Mouse (Mus musculus) C2C12 (cell line): ENCODE results near the gene Utp3.

Experiments
- CTCF ChIP-seq: IDR thresholded peaks from one replicate; pipeline ENCODE4 v1.5.1; 2011; ENCODE audit not compliant: control insufficient read depth, insufficient read depth, insufficient read length
- MYOG ChIP-seq: IDR thresholded peaks from one replicate; pipeline ENCODE4 v1.6.1; 2011; ENCODE audit not compliant: control insufficient read depth, insufficient read length; ENCODE audit errors: extremely low read depth

GRCm38 (mm10) chr5:88588481-88588880 is 34.2 kb downstream of the Utp3 start:
- TF ChIP-seq MYOG (no peak), CTCF (no peak)
